Mouse (Mus musculus) telencephalon, adult 2 months (tissue): ENCODE results near the gene Gdf10.
A peak's percentile ranks its signal among the peaks of the same experiment; 100 is the strongest.

Source experiments
- DNase-seq: peaks from one replicate; pipeline ENCODE4 v3.0.0-alpha.2; 2011; ENCODE audit warnings: low read depth, low spot score

The Gdf10 gene

GRCm38 (mm10) chr14:33923168-33924070, at the start of gene Gdf10:
Gdf10 (plus strand) TSS chr14:33923587.
- no peak for DNase-seq

- DNase-seq, result peak; percentile 31
Measured at GRCm38 (mm10) chr14:33878826-33879225, 44.6 kb upstream of the Gdf10 start.

- DNase-seq, result no peak
Measured at GRCm38 (mm10) chr14:33880236-33880635, 43.2 kb upstream of the Gdf10 start.

GRCm38 (mm10) chr14:33881471-33881870, 41.9 kb upstream of the Gdf10 start:
- DNase-seq, result no peak

- DNase-seq, result no peak
Measured at GRCm38 (mm10) chr14:33883046-33883445, 40.3 kb upstream of the Gdf10 start.

GRCm38 (mm10) chr14:33885466-33885865, 37.9 kb upstream of the Gdf10 start:
- no peak for DNase-seq

- no peak for DNase-seq
Measured at GRCm38 (mm10) chr14:33888387-33889035, 34.9 kb upstream of the Gdf10 start.

- no peak for DNase-seq
Measured at GRCm38 (mm10) chr14:33889971-33890370, 33.4 kb upstream of the Gdf10 start.

- no peak for DNase-seq
Measured at GRCm38 (mm10) chr14:33891507-33891906, 31.9 kb upstream of the Gdf10 start.

- DNase-seq, result peak; percentile 21
Measured at GRCm38 (mm10) chr14:33895777-33896176, 27.6 kb upstream of the Gdf10 start.

- DNase-seq, result no peak
Measured at GRCm38 (mm10) chr14:33896628-33897300, 26.6 kb upstream of the Gdf10 start.

- DNase-seq, result no peak
Measured at GRCm38 (mm10) chr14:33902783-33903182, 20.6 kb upstream of the Gdf10 start.

- DNase-seq, result no peak
Measured at GRCm38 (mm10) chr14:33903199-33903598, 20.2 kb upstream of the Gdf10 start.

GRCm38 (mm10) chr14:33904851-33905250, 18.5 kb upstream of the Gdf10 start:
- no peak for DNase-seq

- DNase-seq, result no peak
Measured at GRCm38 (mm10) chr14:33913727-33914126, 9.7 kb upstream of the Gdf10 start.

GRCm38 (mm10) chr14:33914206-33914605, 9.2 kb upstream of the Gdf10 start:
- no peak for DNase-seq

- DNase-seq, result peak; percentile 23
Measured at GRCm38 (mm10) chr14:33920727-33921559, 2.4 kb upstream of the Gdf10 start.

GRCm38 (mm10) chr14:33922771-33923167, 618 bp upstream of the Gdf10 start:
- no peak for DNase-seq

- DNase-seq, result no peak
Measured at GRCm38 (mm10) chr14:33931853-33932252, 8.5 kb downstream of the Gdf10 start.

- DNase-seq, result no peak
Measured at GRCm38 (mm10) chr14:33932935-33933703, 9.7 kb downstream of the Gdf10 start.
